8 mouse cellular contexts compared by ENCODE assay signal in the genomic region with DNA sequence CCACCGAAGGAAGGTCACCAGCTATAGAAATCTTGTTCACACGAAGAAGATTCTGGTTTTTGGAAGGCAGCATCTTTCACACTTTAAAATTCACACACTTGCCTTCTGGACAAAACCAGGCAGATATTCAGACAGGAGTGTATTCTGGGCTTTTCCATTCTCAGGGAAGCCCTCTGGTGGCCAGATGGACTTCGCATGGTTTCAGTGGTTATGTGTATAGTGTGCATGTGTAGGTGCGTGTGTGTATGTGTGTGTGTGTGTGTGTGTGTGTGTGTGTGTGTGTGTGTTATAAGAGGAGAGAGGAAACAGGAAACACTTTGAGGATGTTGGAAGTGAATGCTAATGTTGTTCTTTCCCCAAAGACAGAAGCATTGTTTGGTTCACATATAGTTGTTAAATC.
DNase-seq lines count a peak whose midpoint lies in the region; ATAC-seq and TF ChIP-seq lines count a peak whose summit lies in the region.
"Had no signal": no experiment of that assay in that cellular context is flagged by ENCODE, and none has a peak within 500 bp of the region (broad histone marks: within the 10 kb centered on the region; RNA-seq: fewer than 3 reads in every experiment).

No protein-coding gene starts in this region.

- H3K27me3 ChIP-seq in forebrain, embryonic 16.5 days (replicated peaks; ENCODE audit: control insufficient read depth, insufficient read depth, low read length), result no peaks in the 10 kb centered on the region
- H3K27me3 ChIP-seq in intestine, postnatal 0 days (replicated peaks; ENCODE audit: control insufficient read depth, insufficient read depth, low read length), result no peaks in the 10 kb centered on the region
- H3K27me3 ChIP-seq: liver, embryonic 13.5 days had no signal

- H3K4me1 ChIP-seq in forebrain, embryonic 16.5 days (replicated peaks; ENCODE audit: control insufficient read depth, insufficient read depth, low read length), result no peaks in the 10 kb centered on the region
- no peaks in the 10 kb centered on the region for H3K4me1 ChIP-seq in intestine, postnatal 0 days (replicated peaks; ENCODE audit: control insufficient read depth, insufficient read depth, low read length)
- H3K4me1 ChIP-seq: liver, embryonic 13.5 days had no signal

- peak; percentile 37 for DNase-seq in urinary bladder, postnatal 25 days (ENCODE audit: low spot score)
- no peak for DNase-seq in urinary bladder, postnatal 4 days (ENCODE audit: low spot score in 2 of 2)
- peak; percentile 87 for DNase-seq in brain, adult 2 months (ENCODE audit: low read depth, low spot score)
- DNase-seq in lung, adult 18-20 months, result peak; percentile 61 to 67
- peak; percentile 43 for DNase-seq in right cerebral cortex, postnatal 14 days
- DNase-seq: liver, embryonic 13.5 days had no signal

- no peaks in the 10 kb centered on the region for H3K36me3 ChIP-seq in forebrain, embryonic 16.5 days (ENCODE audit: control insufficient read depth, insufficient read depth)
- no peaks in the 10 kb centered on the region for H3K36me3 ChIP-seq in intestine, postnatal 0 days (ENCODE audit: control insufficient read depth, insufficient read depth)
- H3K36me3 ChIP-seq: liver, embryonic 13.5 days had no signal

- peak; percentile 85 for TF ChIP-seq CTCF in intestine, postnatal 0 days (IDR thresholded peaks at IDR 0.05; ENCODE audit: low read depth)

- H3K4me2 ChIP-seq in forebrain, embryonic 16.5 days (ENCODE audit: low read length), result no peak overlapping the region
- H3K4me2 ChIP-seq in intestine, postnatal 0 days (replicated peaks; ENCODE audit: low read depth), result no peak overlapping the region
- H3K4me2 ChIP-seq: liver, embryonic 13.5 days had no signal

- no peak overlapping the region for H3K27ac ChIP-seq in forebrain, embryonic 16.5 days (ENCODE audit: low read length)
- H3K27ac ChIP-seq in intestine, postnatal 0 days (ENCODE audit: low read depth, low read length), result no peak overlapping the region
- H3K27ac ChIP-seq: liver, embryonic 13.5 days had no signal

- WGBS in forebrain, embryonic 16.5 days, result 62% methylated on average over 4 of the region's 4 CpGs
- 73% methylated on average over 4 of the region's 4 CpGs for WGBS in intestine, postnatal 0 days

- peak; percentile 57; the same call in 1 of the 2 replicates for ATAC-seq in forebrain, embryonic 16.5 days
- ATAC-seq in intestine, postnatal 0 days, result no peak

- H3K9ac ChIP-seq in forebrain, embryonic 16.5 days (replicated peaks; ENCODE audit: low read depth, low read length), result no peak overlapping the region
- no peak overlapping the region for H3K9ac ChIP-seq in intestine, postnatal 0 days (ENCODE audit: low read depth, low read length)
- H3K9ac ChIP-seq: liver, embryonic 13.5 days had no signal

- no peaks in the 10 kb centered on the region for H3K9me3 ChIP-seq in forebrain, embryonic 16.5 days (ENCODE audit: control insufficient read depth, low read length)
- H3K9me3 ChIP-seq in intestine, postnatal 0 days (ENCODE audit: control insufficient read depth), result no peaks in the 10 kb centered on the region
- H3K9me3 ChIP-seq: liver, embryonic 13.5 days had no signal

- H3K4me3 ChIP-seq in forebrain, embryonic 16.5 days (replicated peaks; ENCODE audit: low read length), result no peak overlapping the region
- H3K4me3 ChIP-seq in intestine, postnatal 0 days (ENCODE audit: low read depth, low read length), result no peak overlapping the region
- H3K4me3 ChIP-seq: liver, embryonic 13.5 days had no signal

Comparison
In these comparisons a context has a peak if more than half of its experiments do, and no peak if none do; other contexts are left out.
1. DNase-seq: peak in urinary bladder, postnatal 25 days (single experiment), brain, adult 2 months (single experiment), lung, adult 18-20 months (2 of 2) and right cerebral cortex, postnatal 14 days (single experiment); none in urinary bladder, postnatal 4 days (0 of 2).